Mouse (Mus musculus) natural killer cell, adult 2 months (primary cell): Measurements from ENCODE around the gene Dnajb8.

Experiments
- DNase-seq, 2 experiments: peaks; one replicate each; pipeline ENCODE4 v3.0.0; 2022; ENCODE audit warnings: low spot score in 2 of 2

Dnajb8 gene

DNA sequence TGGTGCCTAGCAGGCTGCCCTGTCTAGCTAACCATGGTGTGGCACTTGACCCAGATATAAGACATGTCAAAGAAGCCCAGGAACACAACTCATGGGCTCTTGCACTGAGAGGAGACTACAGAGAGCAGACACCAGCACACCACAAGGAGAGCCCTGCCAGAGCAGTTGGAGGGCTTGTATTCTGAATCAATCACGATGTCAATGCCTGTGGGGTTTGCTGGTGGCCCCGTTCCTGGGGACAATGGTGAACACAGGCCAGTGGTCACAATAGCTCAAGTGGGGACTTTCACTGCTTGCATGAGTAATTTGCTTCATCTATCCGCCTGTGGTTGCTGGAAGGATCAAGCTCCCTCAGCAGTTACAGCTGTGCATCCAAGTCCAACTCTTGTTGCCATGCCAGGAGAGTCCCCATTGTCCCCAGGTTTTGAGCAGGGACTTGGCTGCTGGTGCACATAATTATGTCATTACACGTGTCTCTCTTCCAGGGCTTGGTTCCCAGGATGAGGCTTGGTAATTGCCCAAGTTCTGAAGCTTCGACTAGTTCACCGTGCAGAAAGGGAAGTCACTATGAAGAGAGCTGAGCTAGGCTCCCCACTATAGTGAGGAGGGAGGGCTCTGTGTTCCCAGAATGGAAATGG lies 68.2 kb downstream of the Dnajb8 start:
- no peak for DNase-seq

GRCm38 (mm10) chr6:88292274-88292909 lies 70.3 kb downstream of the Dnajb8 start:
- no peak for DNase-seq

GRCm38 (mm10) chr6:88299491-88299890 lies 77.4 kb downstream of the Dnajb8 start:
- no peak for DNase-seq

GRCm38 (mm10) chr6:88301234-88301633 lies 79.2 kb downstream of the Dnajb8 start:
- DNase-seq, result no peak
